Mouse (Mus musculus) heart, postnatal 36 days (tissue): ENCODE results near the gene Cuedc2. TPM values are rescaled to one million over a fixed set of nuclear protein-coding genes. Genes with fewer than 3 reads are reported as not detected.

Experiments used
- DNase-seq, 2 experiments: peaks; one replicate each; pipeline ENCODE4 v3.0.0; 2021 to 2022
- intact Hi-C: fragments of 180-260 bp; cut with DNase I; formaldehyde crosslinking; loops from one replicate; pipeline ENCODE4 v1.15.1; 2025
- total RNA-seq, 2 experiments: library from RNA; stranded (reverse); gene quantifications; 2 replicates each; pipeline ENCODE4 v1.2.3; 2021

Gene Cuedc2
- total RNA-seq, 2 experiments from 2014 or later: 87.2 to 94.6 TPM

DNA sequence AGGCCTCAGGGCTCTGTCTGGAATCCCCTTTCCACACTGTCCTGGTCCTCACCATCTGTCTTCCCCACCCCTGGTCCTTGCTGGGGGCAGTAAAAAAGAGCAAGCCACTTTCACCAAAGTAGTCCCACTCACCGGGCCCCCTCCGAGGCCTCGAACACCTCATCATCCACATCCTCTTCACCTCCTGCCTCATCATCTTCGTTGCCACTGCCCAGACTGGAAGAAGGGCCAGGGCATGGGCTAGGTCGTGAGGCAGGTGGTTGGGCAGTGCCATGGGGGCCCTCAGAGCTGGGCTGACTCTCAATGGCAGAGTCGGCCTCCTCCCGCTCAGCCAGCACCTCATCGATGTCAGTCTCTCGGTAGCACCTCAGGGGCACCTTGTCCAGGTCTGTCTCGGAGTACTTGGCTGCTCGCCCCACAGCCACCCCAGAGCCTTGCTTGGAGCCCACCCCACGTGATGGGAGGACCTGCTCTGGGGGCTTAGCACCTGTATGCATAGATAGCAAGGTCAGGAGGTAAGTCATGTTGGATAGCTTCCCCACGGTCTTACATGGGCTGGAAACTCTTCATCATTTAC lies 15.4 kb downstream of the Cuedc2 start:
- intact Hi-C loops: no loop called here
- DNase-seq: no peak

DNA sequence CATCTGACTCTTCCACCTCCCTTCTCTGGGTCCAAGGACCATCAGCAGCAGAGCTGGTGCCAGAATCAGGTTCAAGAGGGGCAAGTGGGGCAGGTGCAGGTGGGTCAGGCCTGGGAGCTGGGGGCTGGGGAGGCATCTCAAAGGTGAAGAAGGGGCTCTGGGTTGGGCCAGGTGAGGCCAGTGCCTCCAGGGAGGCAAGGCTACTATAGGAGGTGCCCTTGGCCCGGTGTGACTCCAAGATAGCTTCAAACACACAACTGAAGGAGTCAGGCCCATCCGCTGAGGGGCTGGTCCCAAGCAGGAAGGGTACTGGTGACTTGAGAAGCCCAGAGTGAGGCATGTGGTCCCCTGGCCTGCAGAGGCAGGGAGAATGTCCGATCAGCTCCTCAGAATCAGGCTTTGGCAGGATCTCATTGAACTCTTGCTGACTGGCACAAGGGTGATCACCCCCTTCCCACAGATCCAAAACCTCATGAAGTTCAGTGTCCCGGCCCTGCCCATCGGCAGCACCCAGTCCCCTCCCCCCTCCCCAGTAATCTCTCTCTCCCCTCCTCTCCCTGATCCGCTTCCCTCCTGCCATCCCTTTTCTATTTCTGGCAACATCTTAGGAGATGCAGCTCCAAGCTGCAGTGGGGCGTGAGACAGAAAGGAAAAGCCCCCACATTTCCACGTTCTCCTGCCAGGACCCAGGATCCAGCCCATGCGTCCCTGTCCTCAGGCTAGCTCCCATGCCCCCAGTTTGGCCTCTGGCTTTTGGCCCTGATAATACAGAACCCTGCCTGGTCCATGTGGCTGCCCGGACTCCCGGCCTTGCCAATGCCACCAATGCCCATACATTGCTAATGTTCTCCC lies 16.1 kb downstream of the Cuedc2 start:
- intact Hi-C loops: no loop called here

DNA sequence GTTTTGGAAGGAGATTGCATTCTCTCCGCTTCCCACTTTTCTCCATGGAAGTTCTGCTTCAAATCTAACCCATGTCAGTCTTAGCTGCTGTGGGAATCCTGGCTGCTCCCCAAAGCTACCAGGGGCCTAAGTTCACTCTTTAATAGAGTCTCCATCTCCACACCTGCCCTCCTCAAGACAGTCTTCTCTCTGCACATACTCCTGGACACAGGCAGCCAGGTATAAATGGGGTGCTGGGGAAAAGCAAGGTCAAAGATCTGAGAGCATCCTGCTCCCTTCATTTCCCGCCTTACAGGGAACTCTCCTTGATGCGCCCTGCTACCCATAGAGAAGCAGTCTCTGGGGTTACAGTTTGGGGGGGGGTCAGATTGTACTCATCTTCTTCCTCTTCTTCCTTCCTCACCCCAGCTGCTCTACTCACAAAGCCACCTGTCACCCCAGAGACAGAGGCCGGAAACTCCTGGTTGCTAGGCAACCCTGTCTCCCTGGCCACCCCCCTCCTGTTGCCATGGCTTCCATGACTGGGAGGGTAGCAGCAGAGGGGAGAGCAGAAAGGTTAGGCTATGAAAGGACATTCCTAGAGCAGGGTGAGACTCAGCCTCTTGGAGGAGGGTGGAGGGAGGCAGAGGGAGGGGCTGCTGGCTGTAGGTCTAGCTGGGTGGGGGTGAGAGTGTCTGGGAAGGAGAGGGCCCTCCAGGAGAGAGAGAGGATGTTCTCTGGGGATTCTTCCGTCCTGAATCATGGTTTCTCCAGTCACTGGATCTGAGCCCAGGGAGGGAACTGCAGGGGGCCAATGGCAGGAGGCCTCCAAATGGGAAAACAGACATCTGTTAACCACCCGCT lies 17.2 kb downstream of the Cuedc2 start:
- intact Hi-C loops: no loop called here
- DNase-seq: no peak

More for the DNA sequence above, 16.1 kb downstream of the Cuedc2 start:
- no peak for DNase-seq

DNA sequence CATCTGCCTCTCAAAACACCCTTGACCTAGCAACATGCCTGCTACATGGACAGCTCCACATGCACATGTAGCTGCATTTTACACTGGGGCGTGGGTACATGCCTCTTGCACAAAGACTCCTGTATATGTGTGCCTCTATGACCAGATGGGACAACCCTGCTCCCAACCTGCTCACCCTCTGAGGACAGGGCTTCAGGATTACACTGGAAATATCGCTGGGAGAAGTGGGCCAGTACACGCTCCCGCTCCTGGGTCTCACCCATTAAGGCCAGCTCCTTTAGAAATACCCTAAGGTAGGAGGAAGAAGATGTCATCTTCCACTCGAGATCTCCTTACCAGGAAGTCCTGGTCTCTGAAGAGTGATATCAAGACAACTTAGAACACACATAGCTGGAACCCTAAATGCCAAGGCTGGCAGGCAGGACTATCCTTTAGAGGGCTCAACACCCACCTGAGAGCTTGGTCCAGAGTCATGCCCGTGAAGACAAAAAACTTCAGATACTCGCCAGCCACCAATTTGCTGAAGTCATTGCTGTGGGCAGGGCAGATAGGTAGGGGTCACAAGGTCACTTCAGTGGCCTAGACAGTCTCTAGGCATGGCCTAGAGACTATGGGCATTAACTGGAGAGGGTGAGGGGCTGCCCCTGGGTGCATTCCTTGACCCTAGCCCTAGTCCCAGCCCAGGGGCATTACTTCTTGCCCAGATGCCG lies 18.3 kb downstream of the Cuedc2 start:
- DNase-seq: no peak
- intact Hi-C loops: no loop called here

DNA sequence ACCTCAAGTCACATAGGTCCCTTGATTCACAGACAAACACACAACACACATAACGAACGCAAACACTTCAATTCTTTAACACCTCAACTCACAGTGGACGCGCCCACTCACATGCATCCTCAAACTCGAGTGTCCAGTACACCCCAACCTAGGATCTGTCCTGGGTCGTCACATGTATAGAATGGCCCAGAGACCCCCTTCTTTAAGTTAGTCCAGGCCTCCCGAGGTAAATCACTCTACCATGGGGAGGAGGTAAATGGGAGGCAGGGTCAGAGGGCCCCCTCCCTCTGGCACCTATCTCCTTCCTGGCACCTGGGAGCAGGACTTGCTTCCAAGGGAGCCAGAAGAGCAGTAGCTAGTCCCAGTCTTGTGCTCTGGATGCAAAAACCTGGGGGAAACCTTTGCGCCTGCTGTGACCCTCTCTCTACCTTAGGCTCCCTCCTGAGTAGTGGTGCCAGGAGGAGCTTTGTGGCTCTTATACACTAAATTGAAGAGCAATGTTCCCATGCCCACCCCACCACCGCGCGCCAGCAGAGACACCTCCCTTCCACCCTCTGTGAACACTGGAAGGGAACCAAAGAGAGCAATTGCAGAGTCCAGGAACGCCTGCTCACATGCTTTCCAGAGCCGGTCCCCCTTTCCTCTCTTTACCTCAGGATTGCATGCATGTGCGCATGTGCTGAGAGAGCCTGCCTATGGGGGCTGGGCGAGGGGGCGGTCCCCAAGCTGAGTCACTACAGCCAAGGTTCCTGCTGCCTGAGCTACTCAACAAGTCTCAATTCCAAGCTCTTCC lies 19.7 kb downstream of the Cuedc2 start:
- DNase-seq: peak in 1 of 2 experiments; percentile 43
- intact Hi-C loops: no loop called here

DNA sequence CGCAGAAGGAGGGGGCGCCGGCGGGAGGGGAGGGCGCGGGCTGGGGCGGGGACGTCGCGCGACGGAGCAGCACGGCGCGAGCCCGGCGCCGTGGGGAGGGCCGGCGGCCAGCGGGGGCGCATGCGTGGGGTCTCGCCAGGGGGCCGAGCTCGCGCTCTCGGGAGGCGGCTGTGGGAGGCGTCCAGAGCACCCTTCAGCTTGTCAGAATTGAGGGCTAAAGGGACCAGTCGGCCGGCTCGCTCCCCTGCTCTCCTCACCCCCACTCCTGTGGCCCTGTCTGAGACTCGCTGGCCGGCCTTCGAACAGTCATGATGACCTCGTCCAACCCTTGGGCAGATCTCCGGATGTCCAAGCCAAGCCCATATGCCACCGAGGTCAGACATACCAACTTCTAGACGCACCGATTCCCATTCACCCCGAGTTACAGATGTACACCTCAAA lies 20.5 kb downstream of the Cuedc2 start:
- intact Hi-C loops: no loop called here
- DNase-seq: peak in 1 of 2 experiments; percentile 41

DNA sequence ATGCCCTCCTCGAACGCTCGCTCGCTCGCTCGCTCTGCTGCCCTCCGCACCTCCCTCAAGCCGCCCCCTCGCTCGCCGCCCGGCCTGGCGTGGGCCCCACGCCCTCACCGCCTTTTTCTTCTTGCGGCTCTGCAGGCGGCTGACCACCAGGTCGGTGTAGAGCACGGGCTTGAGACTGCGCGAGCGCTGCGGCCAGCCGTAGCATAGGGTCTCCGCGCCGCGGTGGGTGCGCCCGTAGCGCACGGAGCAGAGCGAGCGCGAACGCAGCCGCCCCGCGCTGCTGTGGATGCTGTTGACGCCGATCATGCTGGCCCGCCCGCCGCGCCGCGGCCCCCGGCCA lies 21.0 kb downstream of the Cuedc2 start:
- no peak for DNase-seq
- intact Hi-C loops: no loop called here

DNA sequence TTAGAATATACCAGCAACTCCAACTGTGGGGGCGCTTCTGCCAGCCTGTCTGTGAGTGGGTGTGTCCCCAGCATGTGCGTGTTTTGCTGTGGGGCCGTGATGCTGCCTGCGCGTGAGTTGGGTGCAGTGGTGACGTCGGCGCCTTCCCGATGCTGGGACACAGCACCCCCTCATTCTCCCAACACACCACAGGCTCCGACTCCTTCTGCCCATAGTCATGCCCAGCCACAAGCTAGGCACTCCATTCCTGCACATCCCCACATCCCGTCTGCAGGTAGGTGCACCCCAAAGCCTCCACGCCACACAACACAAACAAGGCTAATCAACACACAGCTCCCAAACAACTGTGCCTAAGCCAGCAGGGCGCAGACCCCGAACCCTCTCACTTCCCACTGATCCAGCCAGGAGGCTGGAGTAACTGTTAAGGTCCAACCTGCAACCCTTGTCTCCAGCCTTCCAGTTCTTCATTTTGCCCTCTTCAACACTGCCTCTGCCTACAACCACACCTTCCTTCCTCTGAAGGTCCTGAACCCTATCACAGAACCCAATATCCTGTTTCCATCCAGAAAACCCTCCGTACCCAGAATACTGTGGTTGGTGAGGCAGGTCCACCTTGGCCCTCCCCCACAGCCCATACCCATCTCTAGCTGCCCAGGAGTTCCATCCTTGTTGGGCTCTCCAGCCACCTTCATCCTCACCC lies 21.5 kb downstream of the Cuedc2 start:
- intact Hi-C loops: no loop called here
- no peak for DNase-seq

DNA sequence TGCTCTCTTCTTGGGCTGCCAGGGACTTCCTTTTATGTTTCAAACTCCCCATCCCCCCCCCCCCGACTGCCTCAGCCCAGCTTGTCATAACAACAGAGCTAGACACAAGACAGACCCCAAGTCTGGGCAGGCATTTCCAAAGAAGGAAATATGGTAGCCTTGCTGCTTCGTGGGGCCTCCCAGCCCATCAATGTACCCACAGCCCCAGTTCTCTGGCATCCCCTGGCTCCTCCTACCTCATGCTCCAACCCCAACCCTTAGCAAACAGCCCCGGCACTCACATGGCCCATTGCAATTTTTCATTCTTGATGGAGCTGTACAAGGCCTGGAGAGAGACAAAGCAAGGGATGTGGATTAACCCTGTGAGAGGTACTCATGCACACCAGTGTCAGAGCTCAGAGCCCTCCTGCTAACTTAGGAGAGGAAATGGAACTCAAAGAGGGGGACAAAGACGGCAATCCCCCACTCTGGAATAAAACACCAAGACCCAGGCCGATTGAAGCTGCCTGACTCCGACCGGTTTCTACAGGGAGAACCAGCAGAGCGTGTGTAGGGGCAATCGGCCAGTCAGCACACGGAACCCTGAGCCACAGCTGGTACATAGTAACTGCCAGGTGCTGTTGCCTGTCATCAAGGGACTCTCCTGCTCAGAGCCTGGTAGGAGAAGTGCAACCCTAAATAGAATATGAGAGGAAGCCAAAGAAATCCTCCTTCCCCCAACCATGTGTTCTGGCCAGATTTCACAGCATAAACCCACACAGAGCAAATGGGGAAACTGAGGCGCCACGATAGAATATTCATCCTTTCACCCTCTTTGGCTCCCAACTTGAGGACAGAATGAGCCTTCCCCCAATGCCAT lies 22.5 kb downstream of the Cuedc2 start:
- DNase-seq: no peak
- intact Hi-C loops: no loop called here

DNA sequence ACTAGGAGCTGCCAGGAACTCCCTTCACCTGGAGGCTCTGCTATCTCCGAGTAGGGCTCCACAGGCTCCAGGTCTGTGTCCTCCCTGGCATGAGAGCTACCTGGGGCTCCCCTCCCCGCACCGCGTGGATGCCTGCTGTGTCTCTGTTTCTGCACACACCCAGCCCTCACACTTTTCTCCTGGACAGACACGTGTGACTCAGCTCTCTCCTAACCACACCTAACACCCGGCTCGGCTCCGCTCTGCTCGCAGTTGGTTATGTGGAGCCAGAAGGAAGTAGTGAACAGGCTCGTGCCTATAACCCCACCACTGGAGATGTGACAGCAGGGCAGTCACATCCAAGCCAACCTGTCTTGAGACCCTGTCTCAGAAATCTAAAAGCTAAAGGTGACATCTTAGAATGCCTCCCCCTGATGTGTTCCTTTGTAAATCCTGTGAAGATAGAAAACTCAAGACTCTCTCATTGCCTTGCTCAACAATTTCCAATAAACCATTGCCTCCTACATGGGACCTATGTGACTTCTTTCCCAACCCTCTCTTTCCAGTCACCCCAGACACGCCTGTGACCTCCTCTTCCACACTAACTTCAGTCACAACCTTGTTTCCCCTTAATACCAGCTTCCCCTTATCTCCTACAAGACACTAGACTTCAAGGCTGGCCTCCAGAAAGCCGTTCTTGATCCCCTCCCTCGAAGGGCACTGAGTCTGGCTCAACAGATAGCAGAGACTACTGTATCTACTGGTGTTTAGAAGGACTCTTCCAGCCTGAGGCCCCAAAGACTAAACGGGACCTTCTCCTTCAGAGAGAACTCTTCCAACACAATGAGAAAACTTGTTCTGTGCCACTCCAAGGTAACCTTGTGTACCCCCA lies 23.4 kb downstream of the Cuedc2 start:
- intact Hi-C loops: no loop called here
- DNase-seq: no peak

DNA sequence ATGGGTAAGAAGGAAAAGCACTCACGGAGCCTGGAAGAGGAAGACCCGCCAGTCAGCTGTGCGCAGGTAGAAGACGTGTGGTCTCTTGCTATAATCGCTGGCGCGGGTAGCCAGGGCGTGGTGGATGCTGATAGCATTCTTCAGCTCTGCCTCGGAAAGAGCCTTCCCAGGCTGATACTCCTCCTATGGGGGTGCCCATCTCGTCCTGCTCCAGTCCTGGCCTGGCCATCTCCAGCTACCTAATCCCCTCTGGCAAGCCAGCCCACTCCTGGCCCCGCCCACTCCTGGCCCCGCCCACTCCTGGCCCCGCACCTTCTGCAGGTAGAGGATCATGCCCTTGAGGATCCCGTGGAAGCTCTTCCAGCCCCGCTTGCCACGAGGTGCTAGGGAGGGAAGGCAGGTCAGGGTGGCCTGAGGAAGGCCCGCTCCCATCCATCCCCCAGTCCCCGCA lies 24.3 kb downstream of the Cuedc2 start:
- DNase-seq: no peak
- intact Hi-C loops: no loop called here

DNA sequence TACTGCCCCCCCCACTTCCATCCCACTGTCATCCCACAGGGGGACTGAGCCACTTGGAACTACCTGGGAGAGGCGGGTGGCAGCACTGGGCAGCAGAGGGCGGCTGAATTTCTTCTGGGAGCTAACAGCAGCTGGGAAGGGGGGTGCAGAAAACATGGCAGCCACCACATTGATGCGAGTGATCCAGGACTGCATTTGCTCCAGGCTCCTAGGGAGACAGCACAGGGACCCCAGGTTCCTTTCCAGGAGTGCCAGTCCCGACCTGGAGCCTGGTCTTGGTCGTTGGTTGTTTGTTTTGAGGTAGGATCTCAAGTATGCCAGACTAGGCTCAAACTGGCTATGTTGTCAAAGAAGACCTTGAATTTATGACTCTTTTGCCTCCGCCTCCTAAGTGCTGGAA lies 24.9 kb downstream of the Cuedc2 start:
- intact Hi-C loops: no loop called here
- no peak for DNase-seq

DNA sequence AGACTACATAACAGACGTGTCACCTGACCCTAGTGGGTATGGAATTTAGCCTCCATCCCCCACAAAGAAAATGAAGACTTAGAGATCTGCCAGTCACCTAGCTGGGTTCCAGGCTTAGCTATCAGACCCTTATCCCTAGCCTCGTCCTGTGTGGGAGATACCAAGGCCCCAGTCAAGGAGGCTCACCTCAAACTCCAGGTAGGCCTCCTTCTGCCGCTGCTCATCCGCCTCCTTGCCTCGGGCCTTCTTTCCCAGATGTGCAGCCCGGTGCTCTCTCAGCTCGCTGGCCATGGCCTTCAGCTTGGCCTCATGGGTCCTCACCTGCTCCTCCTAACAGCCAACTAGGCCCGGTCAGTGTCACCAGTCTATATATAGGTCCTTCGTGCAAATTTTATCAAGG lies 25.4 kb downstream of the Cuedc2 start:
- DNase-seq: no peak
- intact Hi-C loops: no loop called here

DNA sequence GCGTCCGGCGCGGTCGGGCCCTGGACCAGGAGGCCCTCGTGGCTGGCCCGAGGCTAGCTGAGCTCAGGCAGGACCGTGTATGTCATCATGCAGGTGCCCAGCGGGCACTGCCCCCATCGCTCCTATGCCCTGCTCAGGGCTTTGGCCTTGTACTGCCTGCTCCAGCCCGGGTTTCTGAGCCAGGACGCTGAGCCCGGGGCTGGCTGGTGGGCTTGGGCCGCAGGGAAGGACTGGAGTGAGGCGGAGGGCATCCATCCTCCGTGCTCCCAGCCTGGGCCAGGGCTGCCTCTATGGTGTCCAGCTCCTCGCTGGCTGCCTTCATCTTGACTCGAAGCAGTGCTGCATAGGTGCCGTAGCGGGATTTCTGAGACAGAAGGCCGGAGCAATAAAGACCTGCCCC lies 25.9 kb downstream of the Cuedc2 start:
- no peak for DNase-seq
- intact Hi-C loops: no loop called here

DNA sequence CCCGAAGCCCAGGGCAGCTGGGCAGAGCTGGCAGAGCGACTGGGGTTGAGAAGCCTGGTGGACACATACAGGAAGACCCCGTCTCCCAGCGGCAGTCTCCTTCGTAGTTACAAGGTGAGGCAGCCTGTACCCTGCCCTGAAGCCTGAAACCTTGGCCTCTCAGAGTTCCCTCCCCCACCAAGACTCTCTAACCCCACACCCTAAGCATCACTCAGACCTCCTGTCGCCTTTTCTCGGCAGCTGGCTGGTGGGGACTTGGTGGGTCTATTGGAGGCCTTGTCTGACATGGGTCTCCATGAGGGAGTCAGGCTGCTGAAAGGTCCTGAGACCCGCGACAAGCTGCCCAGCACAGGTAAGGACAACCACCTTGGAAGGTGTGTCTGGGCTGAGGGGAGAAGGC lies 27.2 kb downstream of the Cuedc2 start:
- no peak for DNase-seq
- intact Hi-C loops: no loop called here

DNA sequence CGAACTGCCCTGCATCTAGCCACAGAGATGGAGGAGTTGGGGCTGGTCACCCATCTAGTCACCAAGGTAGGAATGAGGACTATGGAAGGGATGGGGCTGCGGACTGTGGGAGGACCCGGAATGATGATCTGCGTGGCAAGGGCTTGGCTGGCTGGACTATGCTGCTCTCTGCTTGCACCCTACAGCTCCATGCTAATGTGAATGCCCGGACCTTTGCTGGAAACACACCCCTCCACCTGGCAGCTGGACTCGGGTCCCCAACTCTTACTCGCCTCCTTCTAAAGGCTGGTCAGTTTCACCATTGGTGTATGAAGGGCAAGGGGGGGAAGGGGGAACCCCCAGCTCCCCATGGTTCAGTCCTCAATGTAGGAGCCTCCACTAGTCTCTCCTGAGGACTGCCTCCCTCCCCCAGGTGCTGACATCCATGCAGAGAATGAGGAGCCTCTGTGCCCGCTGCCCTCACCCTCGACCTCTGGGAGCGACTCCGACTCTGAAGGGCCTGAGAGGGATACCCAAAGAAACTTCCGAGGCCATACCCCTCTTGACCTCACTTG lies 28.1 kb downstream of the Cuedc2 start:
- no peak for DNase-seq
- intact Hi-C loops: no loop called here

DNA sequence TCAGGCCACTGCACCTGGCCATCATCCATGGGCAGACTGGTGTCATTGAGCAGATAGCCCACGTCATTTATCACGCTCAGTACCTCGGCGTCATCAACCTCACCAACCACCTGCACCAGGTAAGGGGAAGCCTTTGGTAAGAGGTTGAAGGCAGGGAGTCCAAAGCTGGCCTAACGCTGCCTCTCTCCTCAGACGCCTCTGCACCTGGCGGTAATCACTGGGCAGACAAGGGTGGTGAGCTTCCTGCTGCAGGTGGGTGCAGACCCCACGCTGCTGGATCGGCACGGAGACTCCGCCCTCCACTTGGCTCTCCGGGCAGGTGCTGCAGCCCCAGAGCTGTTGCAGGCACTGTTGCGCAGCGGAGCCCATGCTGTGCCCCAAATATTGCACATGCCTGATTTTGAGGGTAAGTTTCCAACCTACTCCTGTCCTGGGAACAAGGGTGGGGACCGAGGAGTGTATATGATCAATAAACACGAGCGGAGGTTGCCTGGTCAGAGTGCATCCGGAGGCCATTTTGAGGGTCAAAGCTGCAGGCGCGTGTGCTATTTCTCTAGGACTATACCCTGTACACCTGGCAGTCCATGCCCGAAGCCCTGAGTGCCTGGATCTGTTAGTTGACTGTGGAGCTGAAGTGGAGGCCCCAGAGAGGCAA lies 28.7 kb downstream of the Cuedc2 start:
- intact Hi-C loops: loop anchor here (1.0 to 10.0 kb wide), 2 partner anchors 135 to 174 kb away; no protein-coding TSS in a partner anchor
- DNase-seq: no peak
